ENCODE assay signal across 12 mouse cellular contexts in the genomic region with DNA sequence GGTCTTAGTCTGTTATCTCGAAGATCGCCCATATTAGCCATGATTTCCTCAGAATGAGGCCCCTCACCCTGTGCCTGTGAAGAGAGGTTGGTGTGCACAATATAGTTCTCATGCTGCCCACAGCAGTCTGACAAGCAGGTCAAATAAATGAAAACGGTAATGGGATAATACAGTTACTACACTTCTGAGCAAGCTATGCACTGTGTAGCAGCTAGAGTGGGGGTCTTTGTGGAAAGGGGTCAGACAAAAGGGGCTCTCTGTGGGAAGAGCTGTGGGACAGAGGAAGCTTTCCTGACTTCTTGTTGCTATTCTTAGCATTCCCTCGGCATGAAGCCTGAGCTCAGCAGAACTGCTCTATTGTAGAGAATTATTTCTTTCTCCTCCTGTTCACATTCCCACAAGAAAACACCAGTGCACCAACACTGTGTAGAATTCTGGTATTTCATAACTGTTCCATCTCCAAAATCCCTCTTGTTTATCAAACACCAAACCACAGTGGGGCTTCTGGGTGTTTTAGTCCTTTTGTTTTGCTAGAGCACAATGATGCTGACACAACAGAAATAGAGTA.
A peak's percentile ranks its signal among the peaks of the same experiment; 100 is the strongest.
DNase-seq lines count a peak whose midpoint lies in the region; ATAC-seq and TF ChIP-seq lines count a peak whose summit lies in the region.
"Had no signal": no experiment of that assay in that cellular context is flagged by ENCODE, and none has a peak within 500 bp of the region (broad histone marks: within the 10 kb centered on the region; RNA-seq: fewer than 3 reads in every experiment).

No protein-coding gene starts in this region.

- no peaks in the 10 kb centered on the region for H3K27me3 ChIP-seq in cerebellum, adult 2 months (ENCODE audit: control insufficient read depth, insufficient read depth, low read length)
- no peaks in the 10 kb centered on the region for H3K27me3 ChIP-seq in hindbrain, embryonic 12.5 days
- no peaks in the 10 kb centered on the region for H3K27me3 ChIP-seq in midbrain, embryonic 16.5 days (ENCODE audit: control insufficient read depth, insufficient read depth, low read depth, low read length)
- H3K27me3 ChIP-seq: limb, embryonic 15.5 days had no signal

- H3K9me3 ChIP-seq in hindbrain, embryonic 12.5 days (replicated peaks) = no peaks in the 10 kb centered on the region
- no peaks in the 10 kb centered on the region for H3K9me3 ChIP-seq in midbrain, embryonic 16.5 days (replicated peaks; ENCODE audit: control insufficient read depth, low read length, poor library complexity, severe bottlenecking)
- H3K9me3 ChIP-seq: limb, embryonic 15.5 days had no signal

- no peak overlapping the region for H3K4me2 ChIP-seq in hindbrain, embryonic 12.5 days (replicated peaks)
- H3K4me2 ChIP-seq in midbrain, embryonic 16.5 days (ENCODE audit: low read length) = 0 out of 2 replicates have a peak overlapping the region, but pooled peaks have one; percentile 1
- H3K4me2 ChIP-seq: limb, embryonic 15.5 days had no signal

- no peak overlapping the region for H3K9ac ChIP-seq in hindbrain, embryonic 12.5 days
- H3K9ac ChIP-seq in midbrain, embryonic 16.5 days (ENCODE audit: low read depth, low read length) = no peak overlapping the region
- H3K9ac ChIP-seq: limb, embryonic 15.5 days had no signal

- no peaks in the 10 kb centered on the region for H3K36me3 ChIP-seq in hindbrain, embryonic 12.5 days
- H3K36me3 ChIP-seq in midbrain, embryonic 16.5 days (ENCODE audit: control insufficient read depth, insufficient read depth, low read length) = no peaks in the 10 kb centered on the region
- H3K36me3 ChIP-seq: limb, embryonic 15.5 days had no signal

- ATAC-seq in hindbrain, embryonic 12.5 days (ENCODE audit: low FRiP score) = peak; percentile 73
- peak; percentile 92 for ATAC-seq in midbrain, embryonic 16.5 days
- ATAC-seq in megakaryocyte-erythroid progenitor cell, adult 5-6 weeks (replicated peaks; ENCODE audit: low FRiP score, low TSS enrichment, poor library complexity, severe bottlenecking) = no peak
- ATAC-seq: lung, postnatal 0 days had no signal

- WGBS in cerebellum, adult 2 months = 14% methylated on average over 4 of the region's 4 CpGs
- WGBS in hindbrain, embryonic 12.5 days = 29% methylated on average over 4 of the region's 4 CpGs
- 20% methylated on average over 4 of the region's 4 CpGs for WGBS in midbrain, embryonic 16.5 days

- no peak for TF ChIP-seq CTCF in cerebellum, adult 2 months (IDR thresholded peaks at IDR 0.05; ENCODE audit: borderline replicate concordance, insufficient read depth, low read depth, low read length)
- no peak for TF ChIP-seq CTCF in brain, embryonic 14.5 days (IDR thresholded peaks at IDR 0.05; ENCODE audit: borderline replicate concordance, extremely low read depth, insufficient read depth, insufficient read length)

- TF ChIP-seq POLR2A in cerebellum, adult 2 months (IDR thresholded peaks at IDR 0.05; ENCODE audit: borderline replicate concordance, insufficient read depth, low read length) = no peak
- TF ChIP-seq POLR2A in brain, embryonic 14.5 days (IDR thresholded peaks at IDR 0.05; ENCODE audit: borderline replicate concordance, extremely low read depth, insufficient read depth, insufficient read length, poor library complexity, severe bottlenecking) = no peak

- H3K4me1 ChIP-seq in cerebellum, adult 2 months (ENCODE audit: control insufficient read depth, insufficient read depth, low read length) = no peaks in the 10 kb centered on the region
- H3K4me1 ChIP-seq in hindbrain, embryonic 12.5 days = peaks cover 8% of the 10 kb centered on the region; the same call in 1 of the 2 replicates
- H3K4me1 ChIP-seq in midbrain, embryonic 16.5 days (ENCODE audit: control insufficient read depth, insufficient read depth, low read length) = peaks cover 16% of the 10 kb centered on the region
- H3K4me1 ChIP-seq: limb, embryonic 15.5 days had no signal

- H3K27ac ChIP-seq in cerebellum, adult 2 months (ENCODE audit: insufficient read depth, low read length) = no peak overlapping the region
- peak overlapping the region; percentile 7; the same call in 1 of the 2 replicates for H3K27ac ChIP-seq in hindbrain, embryonic 12.5 days
- peak overlapping the region; percentile 68 for H3K27ac ChIP-seq in midbrain, embryonic 16.5 days (ENCODE audit: low read length)
- H3K27ac ChIP-seq: limb, embryonic 15.5 days had no signal

- H3K4me3 ChIP-seq in cerebellum, adult 2 months (replicated peaks; ENCODE audit: insufficient read depth, low read depth, low read length) = no peak overlapping the region
- H3K4me3 ChIP-seq in hindbrain, embryonic 12.5 days = no peak overlapping the region
- no peak overlapping the region for H3K4me3 ChIP-seq in midbrain, embryonic 16.5 days (ENCODE audit: low read depth, low read length)
- H3K4me3 ChIP-seq: limb, embryonic 15.5 days; myocyte had no signal

- DNase-seq in cerebellum, postnatal 10 days = peak; percentile 9 to 10
- DNase-seq in cerebellum, adult 2 months = no peak
- peak; percentile 57 for DNase-seq in brain, embryonic 14.5 days (ENCODE audit: low read depth)
- DNase-seq in urinary bladder, postnatal 36 days (ENCODE audit: low spot score in 2 of 2) = no peak
- no peak for DNase-seq in kidney, postnatal 10 days
- DNase-seq: right cerebral cortex, postnatal 25 days had no signal

Comparison
In these comparisons a context has a peak if more than half of its experiments do, and no peak if none do; other contexts are left out.
1. DNase-seq: peak in cerebellum, postnatal 10 days (2 of 2) and brain, embryonic 14.5 days (single experiment); none in cerebellum, adult 2 months (0 of 2), urinary bladder, postnatal 36 days (0 of 2) and kidney, postnatal 10 days (single experiment).